Mouse (Mus musculus): ENCODE results near the gene C6.

The C6 gene

DNA sequence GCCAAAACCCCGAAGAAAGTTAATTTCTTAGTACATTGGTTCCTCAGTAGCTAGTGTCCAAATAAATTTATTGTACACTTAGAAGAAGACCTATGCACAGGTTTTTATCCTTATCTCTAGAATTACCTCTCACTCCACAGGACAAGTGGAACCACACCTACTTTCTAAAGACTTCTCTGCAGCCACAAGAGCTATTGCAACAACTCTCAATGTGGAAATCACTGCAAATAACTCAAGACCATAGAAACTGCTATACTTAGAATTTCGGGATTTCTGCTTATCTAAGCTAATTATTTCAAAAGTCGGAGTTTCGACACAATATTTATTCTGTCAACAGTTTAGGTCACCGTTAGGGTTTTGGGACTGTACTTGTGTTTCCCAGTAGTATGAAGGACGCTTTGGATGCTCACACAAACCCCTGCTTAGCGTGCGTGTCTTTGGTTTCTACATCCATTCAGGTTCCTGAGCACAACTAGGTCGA is at the start of gene C6:
TSS of gene C6 (plus strand) at position 346 of the 481 bp plus-strand sequence.
- no peak for DNase-seq

GRCm38 (mm10) chr15:4697604-4698003 is 29.4 kb upstream of the C6 start:
- DNase-seq = no peak

DNA sequence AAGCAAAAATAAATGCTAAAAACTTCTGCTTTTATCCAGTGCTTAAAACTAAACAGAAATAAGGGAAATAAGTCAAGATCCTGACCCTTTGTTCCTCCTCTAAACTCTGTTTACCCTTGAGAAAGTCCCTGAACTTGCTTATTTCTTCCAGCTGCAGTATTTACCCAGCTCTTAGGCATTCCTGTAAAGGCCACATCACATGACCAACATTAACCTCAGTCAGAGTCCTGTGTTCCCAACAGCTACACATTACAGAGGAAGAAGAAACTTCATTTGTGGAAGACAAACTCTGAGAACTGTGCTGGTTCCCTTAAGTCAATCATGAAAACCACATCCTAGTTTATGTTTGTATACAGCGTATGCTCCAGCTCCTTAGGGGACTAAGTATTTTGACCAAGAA is 7.2 kb downstream of the C6 start:
- DNase-seq = no peak

DNA sequence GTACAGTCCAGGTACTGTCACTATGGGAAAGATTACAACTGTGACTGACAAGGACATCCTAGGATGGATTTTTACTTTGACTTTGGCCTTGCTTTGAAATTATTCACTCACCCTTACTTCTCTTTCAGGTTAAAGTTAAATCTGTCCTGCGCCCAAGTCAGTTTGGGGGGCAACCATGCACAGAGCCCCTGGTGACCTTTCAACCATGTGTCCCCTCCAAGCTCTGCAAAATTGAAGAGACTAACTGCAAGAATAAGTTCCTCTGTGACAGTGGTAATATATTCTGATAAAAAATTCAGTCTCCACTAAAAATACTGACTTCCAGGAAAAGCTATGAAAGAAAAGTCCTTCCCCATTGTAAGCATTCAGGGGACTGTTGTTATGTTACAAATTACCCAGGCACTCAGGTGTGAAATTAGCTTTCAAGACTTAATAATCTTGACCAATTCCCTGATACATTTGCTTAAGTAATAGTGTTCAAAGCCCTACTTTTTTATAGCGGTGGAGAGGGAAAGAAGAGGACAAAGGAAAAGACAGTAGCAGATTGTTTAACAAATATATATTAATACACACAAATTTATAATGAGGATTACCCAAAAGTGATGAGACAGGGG is 8.1 kb downstream of the C6 start:
- no peak for DNase-seq

DNA sequence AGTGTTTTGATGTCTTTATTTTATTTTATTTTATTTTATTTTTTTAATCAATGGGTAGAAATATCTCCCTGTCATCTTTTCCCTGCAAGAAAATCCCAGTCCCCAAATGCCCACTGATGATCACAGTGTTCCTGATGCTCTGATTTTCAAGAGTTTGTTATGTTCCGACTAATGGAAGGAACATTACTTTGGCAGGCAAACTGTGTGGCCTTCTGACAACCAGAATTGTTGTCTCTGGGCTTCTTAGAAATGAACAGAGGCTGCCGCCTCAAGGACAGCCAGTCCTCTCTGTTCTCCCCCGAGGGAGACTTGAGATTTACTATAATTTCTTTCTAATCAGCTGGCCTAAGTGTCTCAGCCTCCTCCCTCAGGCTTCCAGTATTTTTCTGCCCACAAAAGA is 20.7 kb downstream of the C6 start:
- peak; percentile 96 for DNase-seq

- DNase-seq = no peak
Observed at GRCm38 (mm10) chr15:4790378-4790777, 63.4 kb downstream of the C6 start.

GRCm38 (mm10) chr15:4796861-4797260 is 69.9 kb downstream of the C6 start:
- peak; percentile 95 for DNase-seq

DNA sequence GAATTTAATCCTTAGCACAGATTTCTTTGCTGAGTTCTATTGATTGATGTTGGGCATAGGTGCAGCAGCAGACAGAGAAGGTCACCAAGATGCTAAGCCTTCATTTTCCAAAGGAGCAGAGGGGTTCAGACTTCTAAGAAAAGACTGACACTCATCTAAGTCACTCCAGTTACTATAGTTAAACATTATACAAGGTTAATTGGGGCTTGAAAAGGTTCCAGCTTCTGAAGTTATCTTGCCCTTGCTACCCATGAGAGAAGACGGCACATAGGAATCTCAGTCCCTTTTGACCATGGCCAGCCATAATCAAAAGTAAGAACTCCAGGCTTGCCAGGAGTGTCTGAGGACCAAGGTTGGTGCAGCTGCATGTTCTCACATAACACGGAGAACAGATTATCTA is 77.3 kb downstream of the C6 start:
- DNase-seq = peak; percentile 43

DNA sequence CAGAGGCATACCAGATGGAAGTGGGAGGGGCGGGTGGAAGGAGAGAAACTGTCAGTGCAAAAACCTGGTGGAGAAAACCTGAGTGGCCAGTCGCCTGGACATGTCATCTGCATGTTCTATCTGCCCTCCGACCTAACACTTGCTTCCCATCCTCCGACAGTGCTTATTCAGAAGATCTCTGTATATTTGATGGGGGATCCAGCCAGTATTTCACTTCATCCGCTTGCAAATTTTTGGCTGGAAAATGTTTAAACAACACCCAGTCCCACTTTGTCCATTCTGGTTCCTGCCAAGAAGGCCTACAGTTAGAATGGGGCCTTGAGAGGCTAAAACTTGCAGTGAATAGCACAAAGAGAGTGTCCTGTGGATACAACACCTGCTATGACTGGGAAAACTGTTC is 81.2 kb downstream of the C6 start:
- peak; percentile 70 for DNase-seq

- peak; percentile 6 for DNase-seq
Observed at GRCm38 (mm10) chr15:4814976-4815375, 88.0 kb downstream of the C6 start.

GRCm38 (mm10) chr15:4815711-4816110 is 88.7 kb downstream of the C6 start:
- peak; percentile 70 for DNase-seq

DNA sequence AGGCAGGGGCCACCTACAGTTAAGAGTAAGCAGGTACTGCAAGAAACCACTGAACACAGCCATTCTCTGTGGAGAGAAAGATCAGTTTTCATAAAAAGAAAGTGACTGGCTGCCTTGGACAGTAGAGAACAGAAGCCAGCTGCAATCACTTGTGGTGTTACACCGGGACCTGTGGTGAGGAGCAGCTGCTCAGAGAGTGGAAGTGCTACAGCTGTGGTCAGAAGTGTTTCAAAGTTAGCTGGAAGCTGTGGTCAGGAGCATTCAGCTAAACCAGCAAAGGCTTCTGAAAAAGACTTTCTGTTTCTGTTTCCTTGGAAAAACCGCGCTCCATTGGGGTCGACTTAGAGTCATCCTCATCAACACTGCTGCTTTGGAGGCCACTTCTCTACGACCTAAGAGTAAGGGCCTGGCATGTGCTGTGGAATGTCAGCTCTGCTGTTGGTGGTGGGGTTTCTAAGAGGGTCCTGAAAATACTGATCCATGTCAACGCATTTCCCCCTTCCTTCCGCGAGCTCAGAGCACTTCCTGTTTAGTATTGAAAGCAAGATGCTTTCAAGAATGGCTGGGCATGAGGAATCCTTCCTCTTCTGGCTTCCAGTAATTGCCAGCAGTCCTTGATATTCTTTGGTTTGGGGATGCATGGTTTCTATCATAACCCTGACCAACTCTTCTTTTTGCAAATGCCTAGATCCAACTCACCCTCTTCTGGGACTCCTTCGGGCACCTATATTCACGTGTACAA is 89.9 kb downstream of the C6 start:
- peak; percentile 98 for DNase-seq

GRCm38 (mm10) chr15:4818437-4818836 is 91.5 kb downstream of the C6 start:
- DNase-seq = peak; percentile 49

DNA sequence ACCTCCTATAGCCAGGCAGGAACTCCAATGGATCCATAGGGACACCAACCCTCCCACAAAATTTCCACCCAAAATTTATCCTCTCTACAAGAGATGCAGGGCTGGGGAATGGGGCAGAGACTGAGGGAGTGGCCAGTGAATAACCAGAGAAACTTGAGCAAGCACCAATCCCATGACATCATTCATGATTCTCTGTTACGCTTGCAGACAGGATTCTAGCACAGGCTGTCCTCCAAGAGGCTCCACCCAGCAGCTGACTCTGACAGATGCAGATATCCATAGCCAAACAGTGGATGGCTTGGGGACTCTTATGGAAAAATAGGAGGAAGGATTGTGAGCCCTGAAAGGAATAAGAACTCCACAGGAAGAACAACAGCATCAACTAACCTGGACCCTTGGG is 94.2 kb downstream of the C6 start:
- peak; percentile 91 for DNase-seq

DNA sequence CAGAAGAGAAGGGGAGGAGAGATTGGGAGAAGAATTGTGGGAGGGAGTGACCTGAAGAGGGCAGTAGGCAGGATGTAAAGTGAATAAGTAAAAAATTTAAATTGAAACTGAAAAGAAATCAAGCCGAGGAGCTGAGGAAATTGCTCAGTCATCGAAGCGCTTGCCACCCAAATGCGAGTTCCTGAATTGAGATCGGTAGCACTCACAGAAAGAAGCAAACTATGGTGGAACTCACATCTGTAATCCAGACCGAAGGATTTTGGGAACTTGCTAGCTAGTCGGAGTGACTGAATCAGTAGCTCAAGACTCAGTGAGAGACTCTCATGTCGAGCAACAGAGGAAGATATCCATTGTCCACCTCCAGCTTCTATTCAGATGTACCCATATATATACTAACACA is 94.8 kb downstream of the C6 start:
- peak; percentile 80 for DNase-seq

GRCm38 (mm10) chr15:4827736-4828135 is 100.8 kb downstream of the C6 start:
- DNase-seq = peak; percentile 91

- peak; percentile 12 for DNase-seq
Observed at GRCm38 (mm10) chr15:4836354-4836753, 109.4 kb downstream of the C6 start.

DNA sequence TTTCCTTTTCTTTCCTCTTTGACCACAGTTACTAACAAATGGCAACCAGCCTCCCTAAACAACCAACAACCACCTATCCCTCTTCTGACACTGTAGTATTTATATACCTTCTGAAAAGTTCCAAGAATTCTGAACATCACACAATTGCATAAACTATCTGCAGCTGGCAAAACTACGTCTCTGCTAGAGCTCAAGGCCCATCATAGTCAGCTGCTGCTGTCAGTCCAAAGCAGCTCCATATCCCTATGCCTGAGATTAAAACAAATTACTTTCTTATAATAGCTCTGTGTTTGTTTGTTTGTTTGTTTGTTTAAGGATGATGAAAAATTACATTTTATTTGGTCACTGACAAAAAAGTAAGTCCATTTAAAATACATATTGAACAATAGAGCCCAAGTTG is 123.0 kb downstream of the C6 start:
- no peak for DNase-seq
